Mouse (Mus musculus) kidney, adult 2 months (tissue): ENCODE data around the gene Tfec. TPM values are rescaled to one million over a fixed set of nuclear protein-coding genes. Genes with fewer than 3 reads are reported as not detected.

Experiments used
- DNase-seq: peaks from one replicate; pipeline ENCODE4 v3.0.0; 2021
- H3K27ac ChIP-seq: fragments of 200-500 bp; 2 replicates; pipeline ENCODE4 v1.5.1; 2012; ENCODE audit warnings: low read depth, low read length, control low read depth, inconsistent platforms; ENCODE audit not compliant: insufficient read depth
- H3K27me3 ChIP-seq: fragments of 200-500 bp; replicated peaks from 2 replicates; pipeline ENCODE4 v1.6.1; 2012; ENCODE audit warnings: mild to moderate bottlenecking, moderate library complexity, low read length, inconsistent platforms; ENCODE audit not compliant: control insufficient read depth, insufficient read depth
- H3K36me3 ChIP-seq: fragments of 200-500 bp; 2 replicates; pipeline ENCODE4 v1.6.1; 2012; ENCODE audit warnings: mild to moderate bottlenecking, moderate library complexity, low read length, inconsistent platforms; ENCODE audit not compliant: control insufficient read depth, insufficient read depth
- H3K4me1 ChIP-seq: fragments of 200-500 bp; 2 replicates; pipeline ENCODE4 v1.6.1; 2011; ENCODE audit warnings: low read length; ENCODE audit not compliant: control insufficient read depth, insufficient read depth
- H3K4me3 ChIP-seq: fragments of 200-500 bp; 2 replicates; pipeline ENCODE4 v1.5.1; 2011; ENCODE audit warnings: mild to moderate bottlenecking, low read depth, low read length, control low read depth; ENCODE audit not compliant: insufficient read depth
- CTCF ChIP-seq: fragments of 200-500 bp; conservative IDR thresholded peaks from 2 replicates; pipeline ENCODE4 v1.5.1; 2011; ENCODE audit warnings: low read depth, mild to moderate bottlenecking, control low read depth, low read length, moderate library complexity, mixed read lengths; ENCODE audit not compliant: insufficient read depth, insufficient read length
- POLR2A ChIP-seq: fragments of 200-500 bp; IDR thresholded peaks from one replicate; pipeline ENCODE4 v1.6.1; 2011; ENCODE audit warnings: low read depth, low read length, control low read depth
- WGBS: fragments of 180-500 bp; shearing (Covaris S2); methylation state at CpG from one replicate; pipeline ENCODE4 v1.1.7; 2018; 5-methylcytosine and 5-hydroxymethylcytosine counted together
- polyA plus RNA-seq: library from polyadenylated mRNA; depleted of rRNA; stranded (reverse); fragments of >200 nt; gene quantifications from 2 replicates; pipeline ENCODE4 v1.2.3, GENCODE M21; 2012; rRNA removed

The Tfec gene
- polyA plus RNA-seq, 1 experiment = 9.3 TPM

DNA sequence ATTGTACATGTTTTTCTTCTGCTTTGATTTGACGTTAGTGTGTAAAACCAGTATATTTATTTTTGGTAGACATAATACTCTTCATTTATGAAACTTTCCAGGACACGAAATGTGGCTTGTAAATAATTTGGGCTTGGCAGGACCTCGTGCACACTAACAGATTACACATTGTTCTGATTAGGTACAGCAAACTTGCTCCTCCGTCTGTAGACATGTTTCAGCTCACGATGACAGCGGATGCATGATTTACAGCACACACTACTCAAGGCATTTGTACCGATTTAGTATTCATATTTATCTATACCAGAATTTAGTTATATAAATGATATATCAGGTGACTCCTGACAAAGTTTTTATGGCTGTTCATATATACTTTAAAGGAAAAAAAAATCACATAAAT is 104.2 kb downstream of the Tfec start:
- Histone ChIP-seq H3K4me1 (no peaks in the 10 kb centered on the region), H3K27me3 (no peaks in the 10 kb centered on the region), H3K27ac (no peak overlapping the region), H3K4me3 (no peak overlapping the region), H3K36me3 (no peaks in the 10 kb centered on the region)
- DNase-seq = no peak
- WGBS = 68% methylated on average over 7 of the region's 7 CpGs
- TF ChIP-seq CTCF (no peak), POLR2A (no peak)

DNA sequence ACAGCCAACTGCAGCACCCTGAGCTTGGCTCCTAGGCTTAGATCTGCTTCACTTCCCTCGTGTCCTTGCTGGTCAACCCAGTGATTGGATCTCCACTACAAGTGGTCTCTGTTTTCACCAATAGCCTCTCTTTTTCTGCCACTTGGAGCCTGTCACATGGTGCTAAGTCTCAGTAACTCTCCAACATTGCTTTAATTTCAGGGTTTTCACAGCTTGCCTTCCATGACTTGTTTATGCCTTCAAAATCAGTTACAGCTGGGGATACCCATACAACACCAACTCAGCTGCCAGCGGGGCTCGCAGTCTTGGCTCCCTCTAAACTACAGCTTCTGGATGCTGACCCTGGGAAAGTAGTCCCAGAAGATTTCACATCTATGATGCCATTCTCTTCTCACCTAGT is 113.1 kb downstream of the Tfec start:
- DNase-seq = no peak
- Histone ChIP-seq H3K27me3 (no peaks in the 10 kb centered on the region), H3K4me3 (no peak overlapping the region), H3K36me3 (no peaks in the 10 kb centered on the region), H3K27ac (no peak overlapping the region), H3K4me1 (no peaks in the 10 kb centered on the region)
- TF ChIP-seq CTCF (no peak), POLR2A (no peak)
- WGBS = 85% methylated on average over 3 of the region's 3 CpGs

Other genes with a start within 250 kb of the Tfec start
- 20.4 and 21.5 TPM in 2 replicates for gene Tes, start 166.7 kb upstream of the Tfec start, polyA plus RNA-seq